Mouse (Mus musculus) embryo, embryonic 10.5 days (tissue): ENCODE measurements at regions not wholly inside any gene's neighbourhood (a gene's known extent, or its start where the extent isn't known, plus 50 kb on each side); places are given as distances from the start of the nearest gene placed in this dataset.

ENCODE experiments used
- DNase-seq: peaks from one replicate; pipeline ENCODE4 v3.0.0-alpha.2; 2015; ENCODE audit warnings: low spot score

DNA sequence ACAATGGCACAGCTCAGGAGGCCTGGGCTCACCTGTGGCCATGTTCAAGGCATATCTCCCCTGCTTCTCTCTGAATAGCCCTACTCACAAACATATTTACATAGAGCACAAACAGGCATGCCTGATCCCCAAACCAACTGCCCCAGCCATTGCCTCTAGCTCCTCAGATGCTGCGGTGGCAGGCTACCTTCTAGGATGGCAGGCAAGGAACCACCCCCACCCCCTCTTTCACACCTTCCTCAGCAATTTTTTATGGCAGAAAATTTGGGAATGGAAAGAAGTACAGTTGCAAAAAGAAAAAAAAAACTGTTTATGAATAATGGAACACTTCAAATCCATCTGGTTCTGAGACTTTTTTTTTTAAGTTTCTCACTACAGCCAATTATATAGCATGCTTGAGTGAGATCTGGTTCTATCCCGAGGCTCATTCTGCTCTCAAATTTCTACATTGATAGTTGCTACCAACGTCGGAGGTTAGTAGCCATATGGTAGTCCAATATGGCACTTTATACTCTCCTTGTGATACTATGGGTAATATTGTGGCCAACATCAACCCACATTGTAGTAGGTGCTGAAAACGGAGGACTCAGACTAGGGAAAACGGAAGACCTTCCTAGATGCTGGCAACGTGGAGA lies 136.8 kb upstream of the Gm10295 start:
- DNase-seq: no peak

DNA sequence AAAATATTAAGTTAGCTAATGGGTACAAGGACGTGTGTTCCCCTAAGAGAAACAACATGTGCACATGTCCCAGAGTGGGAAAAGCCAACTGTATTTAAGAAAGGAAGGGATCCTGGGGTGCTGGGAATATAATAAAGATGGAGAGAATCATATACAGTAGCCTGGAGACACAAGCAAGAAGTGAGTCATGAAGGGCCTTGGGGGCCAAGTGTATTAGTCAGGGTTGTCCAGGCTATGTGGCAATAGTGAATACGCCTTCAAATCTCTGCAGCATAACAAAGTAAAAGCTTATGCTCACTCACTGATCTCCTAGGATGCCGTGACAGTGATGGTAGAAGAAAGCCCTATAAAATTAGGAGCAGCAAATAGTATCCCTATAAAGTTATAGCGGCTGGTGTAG lies 124.1 kb upstream of the Gm10295 start:
- DNase-seq: no peak

DNA sequence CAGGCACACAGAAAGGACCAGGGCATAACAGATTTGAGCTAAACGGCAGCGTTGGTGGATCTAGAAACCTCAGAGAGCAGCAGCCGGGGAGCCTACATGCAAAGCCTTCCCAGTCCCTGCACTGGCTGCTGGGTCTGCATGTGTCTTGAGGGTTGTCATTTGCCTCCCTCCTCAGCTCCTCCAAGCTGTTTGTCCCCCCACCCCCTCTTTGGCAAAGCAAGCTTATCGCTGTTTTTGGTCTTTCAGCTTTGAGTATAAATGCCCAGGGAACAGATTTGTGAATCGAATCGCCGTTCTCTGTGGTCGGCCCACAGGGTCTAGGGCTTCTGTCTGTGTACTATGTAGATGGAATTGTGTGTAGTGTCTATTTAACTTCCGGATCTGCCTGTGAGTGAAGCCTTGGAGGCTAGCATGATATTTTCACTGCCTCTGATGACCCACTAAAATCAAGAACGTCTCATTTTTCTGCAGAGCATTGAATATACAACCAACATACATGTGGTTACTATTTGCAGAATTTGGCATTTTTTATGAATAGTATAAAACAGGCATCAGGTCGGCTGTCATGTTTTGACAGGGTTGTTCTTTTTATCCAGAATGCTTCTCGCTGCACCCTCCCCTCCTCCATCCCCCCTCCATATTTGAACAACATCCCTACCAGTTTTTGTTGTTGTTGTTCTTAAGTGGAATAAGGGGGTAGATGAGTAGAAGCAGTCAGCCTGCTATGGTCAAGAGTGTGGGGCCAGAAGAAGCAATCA lies 121.3 kb upstream of the Gm10295 start:
- no peak for DNase-seq

DNA sequence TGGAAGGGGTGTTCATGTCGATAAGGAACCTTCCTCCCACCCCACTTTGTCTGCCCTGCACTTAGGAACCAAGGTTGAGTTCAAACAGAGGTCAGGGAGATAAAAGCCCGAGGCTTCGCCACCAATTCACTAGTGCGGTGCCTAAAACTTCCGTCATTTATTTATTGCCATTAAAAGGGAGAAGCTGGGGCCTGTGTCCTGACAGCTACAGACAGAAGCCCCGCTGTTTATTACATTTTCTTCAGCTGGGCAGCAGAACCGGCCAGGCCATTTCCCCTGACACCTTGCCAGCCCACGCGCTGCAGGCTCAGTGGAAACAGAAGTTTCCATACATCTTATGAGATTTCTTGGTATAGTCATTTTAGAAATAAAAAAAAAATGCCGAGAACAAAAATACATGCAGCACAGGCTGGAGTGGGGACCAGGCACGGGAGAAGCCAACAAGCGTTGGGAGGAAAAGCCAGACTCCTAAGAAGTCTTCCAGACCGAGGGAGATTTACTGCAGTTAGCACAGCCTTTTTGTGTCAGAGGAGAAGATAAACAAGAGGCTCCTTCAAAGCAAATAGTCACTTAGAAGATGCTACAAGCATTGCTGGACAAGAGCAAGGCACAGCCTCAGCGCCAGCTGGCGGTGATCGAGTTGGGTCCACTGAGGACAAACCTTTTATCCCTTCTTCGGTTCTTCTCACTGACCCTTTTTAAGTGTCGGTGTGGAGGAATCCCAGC lies 120.5 kb upstream of the Gm10295 start:
- DNase-seq: peak; percentile 83

DNA sequence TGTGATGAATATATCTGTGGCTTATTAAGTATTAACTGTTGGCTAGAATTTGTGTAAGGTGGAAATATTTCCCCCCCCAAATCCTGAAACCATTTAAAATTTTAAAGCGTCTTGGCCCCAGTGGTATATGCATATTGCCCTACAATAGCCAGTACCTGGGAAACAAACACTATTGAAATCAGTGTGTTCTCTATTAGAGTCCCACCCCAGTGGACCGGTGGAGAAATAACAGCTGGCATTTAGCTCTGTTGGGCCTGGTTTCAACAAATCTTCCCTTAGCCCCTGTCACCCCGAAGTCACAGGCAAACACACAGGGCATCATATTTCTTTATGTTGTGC lies 120.0 kb upstream of the Gm10295 start:
- no peak for DNase-seq

DNA sequence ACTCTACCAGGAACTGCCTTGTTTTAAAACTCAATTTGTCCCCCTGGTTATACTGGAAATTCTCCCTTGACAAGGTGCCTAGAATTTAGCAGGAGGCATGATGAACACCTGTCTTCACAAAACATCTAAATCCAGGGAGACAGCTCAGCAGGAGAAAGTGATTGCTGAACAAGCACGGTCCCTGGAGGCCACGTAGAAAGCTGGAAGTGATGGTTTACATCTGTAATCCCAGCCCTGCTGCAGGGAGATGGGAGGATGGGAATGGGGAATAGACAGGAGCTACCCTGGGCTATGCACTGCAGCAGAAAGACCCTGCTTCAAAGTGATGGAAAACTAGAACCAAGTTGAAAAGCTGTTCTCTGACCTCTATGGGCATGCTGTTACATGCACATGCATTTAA lies 119.1 kb upstream of the Gm10295 start:
- no peak for DNase-seq

DNA sequence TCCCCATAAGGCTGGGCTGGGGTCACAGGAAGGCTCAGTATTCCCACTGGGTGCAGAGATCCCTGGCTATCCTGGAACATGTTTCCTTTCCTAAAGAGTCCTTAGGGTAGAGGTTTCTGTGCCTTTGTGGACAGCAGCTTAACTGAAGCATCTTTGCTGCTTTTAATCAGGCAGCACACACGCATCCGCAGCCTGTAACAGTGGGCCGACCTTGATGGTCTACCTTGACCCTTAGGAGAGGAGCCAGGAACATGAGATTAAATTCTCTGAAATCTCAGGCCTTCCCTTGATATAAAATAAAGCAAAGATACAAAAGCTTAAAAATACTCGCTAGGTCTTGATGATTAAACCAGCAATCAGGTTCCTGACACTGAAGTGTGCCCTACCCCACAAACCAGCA lies 118.7 kb upstream of the Gm10295 start:
- no peak for DNase-seq

DNA sequence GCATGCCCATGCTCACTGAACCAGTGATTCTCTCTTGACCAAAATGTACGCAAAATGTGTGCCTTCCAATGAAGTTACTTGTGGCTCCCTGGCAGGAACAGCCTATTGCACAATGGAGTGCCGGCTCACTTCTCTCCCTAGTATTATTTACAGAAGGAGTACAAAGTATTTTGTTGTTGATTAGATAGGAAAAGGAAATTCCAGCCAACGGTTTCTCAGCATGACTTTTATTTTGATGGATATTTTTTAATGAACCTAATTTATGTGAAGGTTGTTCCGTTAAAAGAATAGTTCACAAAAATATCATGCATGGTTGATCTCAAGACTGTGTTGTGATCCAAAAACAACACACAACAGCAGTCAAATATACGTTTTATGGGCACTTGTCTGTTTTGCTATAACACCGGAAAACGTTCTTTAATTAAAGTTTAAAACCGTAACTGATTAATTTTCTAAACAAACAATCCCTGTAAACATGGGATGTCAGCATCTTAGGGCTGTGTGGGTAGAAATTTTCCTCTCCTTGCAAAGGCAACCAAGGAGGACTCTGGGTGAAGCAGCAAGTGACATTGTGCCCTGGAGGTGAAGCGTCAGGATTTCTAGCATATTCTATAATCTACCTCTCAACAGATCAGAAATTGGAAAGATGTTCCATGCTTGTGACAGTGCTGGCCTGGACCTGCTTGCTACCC lies 116.3 kb upstream of the Gm10295 start:
- DNase-seq: no peak

DNA sequence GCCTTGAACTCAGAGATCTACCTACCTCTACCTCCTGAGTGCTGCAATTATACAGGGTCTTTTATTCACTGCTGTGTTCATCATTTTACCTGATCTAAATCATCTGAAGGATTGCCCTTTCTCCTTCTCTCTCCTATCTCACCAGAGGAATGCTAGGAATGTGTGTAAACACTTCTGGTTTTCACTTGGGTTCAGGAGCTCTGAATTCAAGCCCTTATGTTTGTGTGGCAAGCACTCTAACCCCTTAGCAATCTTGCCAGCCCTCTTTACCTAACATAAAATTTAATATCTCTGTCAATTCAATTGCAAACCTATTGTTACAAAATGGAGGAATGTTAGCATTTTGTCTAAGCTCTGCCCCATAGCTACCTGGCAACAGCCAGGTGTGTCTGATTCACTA lies 112.8 kb upstream of the Gm10295 start:
- DNase-seq: no peak

DNA sequence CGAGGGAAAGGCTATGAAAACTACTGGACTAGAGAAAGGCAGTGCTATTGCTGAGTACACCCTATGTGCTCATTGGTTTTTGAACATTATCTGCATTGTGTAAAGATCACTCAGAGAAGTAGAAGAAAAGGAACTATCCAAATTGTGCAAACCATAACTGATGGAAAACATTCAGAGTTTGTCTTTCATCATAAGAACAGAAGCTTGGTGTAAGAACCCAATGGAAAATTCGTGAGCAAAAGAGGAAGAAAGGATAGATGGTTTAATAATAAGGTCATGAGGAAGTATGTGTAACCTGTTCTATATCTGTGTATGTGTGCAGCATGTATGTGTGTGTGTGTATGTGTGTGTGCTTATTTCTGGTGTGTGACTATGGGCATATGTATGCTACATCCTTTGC lies 112.3 kb upstream of the Gm10295 start:
- DNase-seq: no peak

DNA sequence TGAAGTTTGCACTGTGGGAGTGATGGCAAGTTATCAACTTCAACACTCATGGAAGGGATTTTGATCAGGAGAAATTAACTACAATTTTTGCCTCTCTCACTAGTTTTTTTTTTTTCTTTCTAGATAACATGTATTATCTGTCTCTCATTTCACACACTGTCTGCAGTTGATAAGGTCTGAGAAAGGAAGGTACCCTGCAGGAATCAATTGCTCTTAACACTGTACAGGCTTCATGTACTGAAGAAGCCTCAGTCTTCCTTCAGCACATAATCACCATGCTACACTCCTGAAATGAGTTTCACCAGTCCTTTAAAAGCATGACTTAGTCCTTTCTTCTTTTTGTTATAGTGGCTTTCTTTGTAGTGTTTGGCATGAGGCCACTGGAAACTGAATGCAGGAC lies 108.5 kb upstream of the Gm10295 start:
- no peak for DNase-seq

DNA sequence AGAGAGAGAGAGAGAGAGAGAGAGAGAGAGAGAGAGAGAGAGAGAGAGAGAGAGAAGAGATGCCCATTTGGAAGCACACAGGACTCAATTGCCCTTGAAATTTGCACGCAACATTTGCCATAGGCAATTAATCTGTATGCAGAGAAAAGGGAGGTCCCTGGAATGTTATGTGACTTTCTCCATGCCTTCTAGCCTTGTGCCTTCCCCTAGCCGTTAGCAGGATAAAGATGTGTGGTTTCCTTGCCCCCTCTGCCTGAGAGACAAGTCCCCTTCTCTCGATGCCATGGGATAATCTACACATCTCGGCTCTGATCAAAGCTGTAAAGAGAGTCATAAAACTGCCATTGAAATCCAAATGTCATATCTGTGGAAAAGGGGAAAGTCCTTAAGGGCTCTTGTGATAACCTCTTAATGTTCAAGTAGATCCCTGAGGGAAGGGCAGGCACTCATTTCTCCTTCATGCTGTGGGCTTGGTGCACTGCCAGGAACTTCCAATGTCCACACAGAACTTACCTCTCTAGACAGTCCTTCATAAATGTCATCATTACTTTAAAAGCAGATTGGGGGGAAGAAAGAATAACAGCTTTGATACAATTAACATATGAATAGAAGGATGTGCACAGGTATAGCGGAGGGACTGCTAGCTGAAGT lies 106.9 kb upstream of the Gm10295 start:
- no peak for DNase-seq

DNA sequence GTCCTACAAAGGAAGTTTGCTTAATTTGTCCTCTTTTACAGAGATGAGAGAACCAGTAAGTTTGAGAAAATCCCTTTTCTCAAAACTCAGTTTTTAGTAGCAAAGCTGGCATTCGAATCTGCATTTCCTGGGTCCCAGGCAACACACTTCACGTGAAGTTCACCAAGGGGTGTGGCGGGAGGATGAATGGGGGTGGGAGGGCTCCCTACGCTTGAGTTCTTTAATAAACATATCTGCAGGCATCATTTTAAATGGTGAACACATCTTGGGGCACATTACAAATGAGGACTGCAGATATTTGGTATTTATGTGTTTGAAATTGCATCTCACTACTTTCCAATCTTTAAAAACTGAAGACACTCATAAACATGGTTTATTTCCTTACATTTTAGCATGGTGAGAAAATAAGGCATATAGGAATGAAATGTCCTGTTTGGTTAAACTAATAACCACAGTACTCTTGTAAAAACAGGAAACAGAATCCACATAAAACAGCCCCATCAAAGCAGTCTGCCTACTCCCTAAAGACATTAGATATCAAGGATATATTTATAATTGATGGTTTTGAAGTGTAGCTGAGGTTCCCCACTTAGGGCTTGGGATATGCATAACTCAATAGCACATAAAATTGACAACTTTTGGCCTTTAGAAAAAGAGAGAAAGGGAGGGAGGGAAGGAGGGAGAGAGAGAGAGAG lies 106.3 kb upstream of the Gm10295 start:
- DNase-seq: no peak

DNA sequence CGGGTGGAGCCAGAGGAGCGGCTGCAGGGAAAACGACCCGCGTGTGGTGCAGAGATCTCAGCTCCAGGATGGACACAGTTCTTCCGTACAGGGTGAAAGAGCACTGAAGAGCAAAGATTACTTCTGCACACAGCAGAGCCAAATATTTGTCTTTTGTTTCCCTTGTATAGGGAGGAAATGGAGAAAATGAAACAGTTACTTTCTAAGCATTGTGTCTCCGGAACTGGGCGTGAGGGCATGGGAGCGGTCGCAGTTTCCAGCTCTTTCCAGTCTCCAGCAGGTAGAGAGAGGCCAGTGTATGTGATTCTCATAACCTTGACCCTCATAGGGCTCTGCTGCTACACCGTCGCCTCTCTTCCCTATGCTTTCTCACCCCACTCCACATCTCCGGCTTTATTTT lies 105.1 kb upstream of the Gm10295 start:
- no peak for DNase-seq

DNA sequence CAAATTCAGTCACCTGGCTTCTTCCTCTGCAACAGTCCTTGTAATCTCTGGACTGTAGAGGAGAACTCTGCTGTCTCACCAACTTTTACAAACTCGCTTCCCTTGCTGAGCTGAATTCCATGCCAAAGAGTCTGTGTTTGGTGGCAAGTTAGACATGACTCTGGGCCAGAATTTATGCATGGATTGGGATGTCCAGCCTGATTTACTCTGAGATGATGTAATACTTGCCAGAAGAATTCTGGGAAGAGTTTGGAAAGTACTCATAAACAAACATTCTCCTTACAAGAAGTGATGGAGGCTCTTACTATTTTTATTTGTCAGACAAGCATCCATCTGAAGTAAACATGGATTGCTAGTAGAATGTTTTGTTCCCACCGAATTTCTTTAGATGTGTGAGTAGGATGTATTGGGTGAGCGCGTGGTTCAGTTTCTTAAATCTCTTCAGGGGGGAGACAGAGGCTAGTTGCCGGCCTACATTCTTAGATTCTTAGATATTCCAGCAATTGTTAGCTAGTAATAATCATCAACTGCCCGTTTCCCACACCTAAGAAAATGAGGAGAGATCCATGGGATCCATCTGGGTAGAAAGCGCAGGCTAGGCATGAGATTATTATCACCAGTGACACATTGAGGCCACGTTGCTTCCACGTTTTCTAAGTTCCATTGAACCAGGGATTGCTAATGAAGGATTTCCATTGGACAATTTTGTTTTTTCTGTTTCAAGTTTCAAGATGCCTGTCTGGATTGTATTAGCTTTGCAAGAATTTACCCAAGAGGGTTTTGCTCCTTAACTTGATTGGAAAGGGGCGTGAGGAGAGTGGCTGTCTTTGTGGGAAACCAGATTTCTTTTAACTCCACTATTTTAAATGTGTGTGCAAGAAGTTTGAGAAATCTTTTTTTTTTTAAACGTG lies 89.3 kb upstream of the Gm10295 start:
- peak; percentile 37 for DNase-seq

DNA sequence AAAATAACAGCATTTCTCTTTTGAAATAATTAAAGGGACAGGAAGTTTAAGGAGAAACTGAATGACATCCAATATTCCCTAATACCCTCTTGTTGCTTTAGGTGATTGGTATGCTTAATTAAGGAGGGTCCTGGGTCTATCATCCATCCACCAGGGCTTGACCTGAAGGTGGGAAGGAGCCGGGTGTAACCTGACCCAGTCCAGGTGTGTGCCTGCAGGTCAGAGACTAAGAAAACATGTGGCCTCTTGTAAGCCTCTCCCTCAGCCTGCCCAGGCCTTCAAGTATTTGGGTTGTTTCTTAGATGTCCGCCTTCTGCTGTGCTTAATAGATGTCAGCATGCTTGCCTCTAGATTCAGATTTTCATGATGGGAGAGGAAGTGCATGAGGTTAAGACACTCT lies 74.7 kb upstream of the Gm10295 start:
- peak; percentile 33 for DNase-seq

DNA sequence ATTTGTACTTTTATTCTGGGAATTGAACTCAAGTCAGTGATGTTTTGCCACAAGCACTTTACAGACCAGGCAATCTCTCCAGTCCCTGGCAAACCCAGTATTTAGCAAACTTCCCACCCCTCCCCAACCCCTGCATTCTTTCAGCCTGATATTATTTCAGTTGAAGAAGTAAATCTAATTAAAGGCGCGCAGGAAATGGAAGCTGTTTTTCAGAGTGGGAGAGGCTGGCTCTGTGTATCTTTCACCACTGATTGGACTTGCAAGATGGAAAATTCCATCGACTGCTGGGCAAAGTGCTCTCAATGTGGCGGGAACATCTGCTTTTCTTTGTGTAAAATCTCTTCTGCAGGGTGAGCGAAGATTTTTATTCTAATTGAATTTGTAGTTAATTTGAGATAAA lies 68.0 kb upstream of the Gm10295 start:
- DNase-seq: no peak

DNA sequence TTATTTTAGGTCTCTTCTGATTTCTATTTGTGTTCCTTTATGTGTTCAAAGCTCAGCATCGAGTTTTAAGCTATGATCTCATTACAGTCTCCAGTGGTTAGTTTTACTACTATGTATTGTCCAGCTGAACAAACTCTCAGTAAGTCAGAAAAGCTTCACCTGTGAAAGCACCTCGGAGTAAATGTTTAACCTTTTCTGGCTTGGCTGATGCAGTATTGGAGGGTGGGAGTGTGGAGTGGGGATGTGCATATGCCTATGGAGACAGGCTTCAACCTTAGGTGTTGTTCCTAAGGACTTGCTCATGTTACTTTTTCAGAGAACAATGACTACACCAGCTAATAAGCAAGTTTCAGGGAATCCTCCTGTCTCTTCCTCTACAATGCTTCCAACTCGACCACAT lies 67.6 kb upstream of the Gm10295 start:
- no peak for DNase-seq

DNA sequence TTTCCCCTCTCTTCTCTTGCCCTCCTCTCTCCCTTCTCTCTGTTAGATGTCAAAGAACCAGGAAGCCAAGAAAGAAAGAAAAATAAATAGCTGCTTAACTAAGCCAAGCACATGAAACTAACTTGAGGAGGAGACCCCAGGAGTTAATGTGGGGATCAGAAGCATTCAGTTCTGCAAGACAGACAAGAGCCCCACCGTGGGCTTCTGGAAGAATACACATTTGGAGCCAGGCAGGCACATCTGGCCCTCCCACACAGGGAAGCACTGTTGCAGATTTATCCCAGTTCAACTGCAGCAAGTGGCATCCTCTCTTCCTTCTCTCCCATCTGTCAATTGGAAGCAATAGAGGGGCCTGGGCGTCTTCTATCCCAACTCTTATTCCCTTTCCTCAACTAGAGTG lies 63.5 kb upstream of the Gm10295 start:
- no peak for DNase-seq

DNA sequence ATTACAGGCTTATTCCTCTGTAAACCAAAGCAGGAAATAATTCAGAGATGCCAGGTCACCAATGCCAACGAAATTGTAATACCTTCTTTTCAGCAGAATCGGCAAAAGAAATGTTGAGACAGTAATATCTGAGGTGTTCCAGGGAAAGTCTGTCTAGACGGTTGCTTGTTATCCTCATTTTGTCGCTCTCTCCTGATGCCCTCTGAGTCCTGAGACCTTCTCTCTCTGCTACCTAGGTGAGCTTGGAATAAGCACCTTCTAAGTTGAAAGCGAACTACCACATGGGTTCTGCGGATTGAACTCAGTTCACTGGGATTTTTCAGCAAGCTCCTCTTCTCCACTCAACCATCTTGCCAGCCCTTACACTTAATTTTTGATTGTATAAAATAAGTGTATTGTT lies 61.8 kb upstream of the Gm10295 start:
- no peak for DNase-seq

DNA sequence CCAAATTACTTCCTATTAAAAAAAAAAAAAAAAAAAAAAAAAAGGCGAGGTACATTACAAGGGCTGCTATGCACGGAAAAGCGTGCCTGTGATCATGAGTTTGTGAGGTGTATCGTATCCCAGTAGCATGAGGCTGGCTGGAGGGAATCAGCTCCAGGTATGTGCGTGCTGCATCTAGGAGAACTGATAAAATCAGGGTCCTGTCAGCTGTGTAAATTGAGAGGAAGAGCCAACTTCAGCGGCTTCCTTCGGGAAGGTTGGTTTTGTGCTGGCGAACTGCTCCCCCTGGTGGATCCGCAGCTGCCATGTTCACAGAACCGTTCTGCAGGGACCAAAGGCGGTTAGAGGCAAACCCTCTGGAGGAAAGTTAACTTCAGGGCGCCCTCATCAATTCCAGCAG lies 60.8 kb upstream of the Gm10295 start:
- peak; percentile 92 for DNase-seq
